Mouse (Mus musculus) ES-E14 (cell line): ENCODE results near the gene Esrp2.

Source experiments
- HCFC1 ChIP-seq: IDR thresholded peaks from 2 replicates; pipeline ENCODE4 v1.6.1; 2012; ENCODE audit warnings: low read length, inconsistent platforms, borderline replicate concordance; ENCODE audit not compliant: insufficient read depth
- MAFK ChIP-seq: IDR thresholded peaks from 2 replicates; pipeline ENCODE4 v1.6.1; 2014; ENCODE audit warnings: mild to moderate bottlenecking, low read depth, low read length, inconsistent platforms; ENCODE audit not compliant: insufficient read depth
- ZNF384 ChIP-seq: IDR thresholded peaks from 2 replicates; pipeline ENCODE4 v1.6.1; 2012; ENCODE audit warnings: low read depth, low read length, inconsistent platforms

DNA sequence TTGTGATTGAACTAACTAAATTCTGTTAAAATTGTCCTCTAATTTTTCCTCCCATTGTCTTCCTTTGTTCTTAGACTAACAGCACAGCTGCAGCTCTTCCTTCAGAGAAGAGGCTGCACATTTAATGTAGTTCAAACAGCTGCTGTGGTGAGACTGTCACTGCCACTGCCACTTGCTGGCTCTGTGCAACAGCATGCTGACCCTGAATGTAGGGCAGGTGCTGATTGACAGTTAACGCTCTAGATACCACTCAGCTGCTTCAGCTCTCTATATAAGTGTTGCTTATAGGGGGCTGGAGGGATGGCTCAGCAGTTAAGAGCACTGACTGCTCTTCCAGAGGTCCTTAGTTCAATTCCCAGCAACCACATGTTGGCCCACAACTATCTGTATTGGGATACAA, 24.3 kb downstream of the Esrp2 start:
- no peak for TF ChIP-seq HCFC1
- TF ChIP-seq MAFK: no peak
- TF ChIP-seq ZNF384: no peak
